Mouse (Mus musculus): ENCODE results near the gene Grin2a.
A peak's percentile ranks its signal among the peaks of the same experiment; 100 is the strongest.

The Grin2a gene

GRCm38 (mm10) chr16:9972705-9973104, 22.7 kb downstream of the Grin2a start:
- no peak for DNase-seq (ENCODE audit: low read depth, low spot score)

GRCm38 (mm10) chr16:9964469-9964868, 30.9 kb downstream of the Grin2a start:
- no peak for DNase-seq (ENCODE audit: low read depth, low spot score)

GRCm38 (mm10) chr16:9962482-9962881, 32.9 kb downstream of the Grin2a start:
- no peak for DNase-seq (ENCODE audit: low read depth, low spot score)

GRCm38 (mm10) chr16:9959340-9959739, 36.0 kb downstream of the Grin2a start:
- no peak for DNase-seq (ENCODE audit: low read depth, low spot score)

DNA sequence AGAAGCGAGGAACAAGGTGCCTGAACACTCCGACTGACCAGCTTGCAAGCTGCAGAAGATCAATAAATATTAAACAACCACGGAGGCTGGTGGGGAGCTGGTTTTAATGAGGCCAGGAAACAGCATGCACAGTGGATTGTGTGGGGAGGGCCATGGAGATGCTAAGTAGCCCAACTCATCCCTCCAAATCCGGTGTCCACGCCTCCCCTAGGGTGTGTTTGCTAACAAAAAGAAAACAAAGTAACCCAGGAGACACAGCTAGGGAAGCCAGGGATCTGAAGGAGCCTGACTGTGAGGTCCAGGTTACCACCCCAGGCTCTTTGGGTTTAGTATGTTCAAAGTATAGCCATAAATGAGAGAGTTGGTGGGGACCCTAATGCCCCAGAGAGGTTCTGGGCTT, 41.1 kb downstream of the Grin2a start:
- DNase-seq (ENCODE audit: low read depth, low spot score): peak; percentile 80

DNA sequence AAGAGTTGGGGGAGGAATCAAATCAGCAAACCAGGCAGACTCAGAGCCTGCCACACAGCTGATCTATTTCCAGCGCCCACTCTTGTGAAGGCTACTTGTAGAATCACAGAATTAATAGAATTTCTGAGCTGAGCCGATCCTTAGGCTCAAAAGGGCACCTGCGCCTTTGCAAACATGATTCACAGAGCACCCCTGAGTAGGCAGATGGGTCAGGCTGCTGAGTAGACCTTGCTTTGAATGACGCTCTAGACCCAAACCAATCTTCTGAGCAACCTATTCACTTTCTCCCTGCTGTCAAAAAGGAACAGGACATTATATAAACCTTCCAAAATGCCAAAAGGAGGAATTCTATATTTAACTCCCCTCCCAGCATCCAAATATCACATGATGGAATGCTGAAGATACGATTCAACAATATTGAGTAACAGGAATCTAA, 41.9 kb downstream of the Grin2a start:
- no peak for DNase-seq (ENCODE audit: low read depth, low spot score)

- no peak for DNase-seq (ENCODE audit: low read depth, low spot score)
Measured at GRCm38 (mm10) chr16:9949250-9949649, 46.1 kb downstream of the Grin2a start.

DNA sequence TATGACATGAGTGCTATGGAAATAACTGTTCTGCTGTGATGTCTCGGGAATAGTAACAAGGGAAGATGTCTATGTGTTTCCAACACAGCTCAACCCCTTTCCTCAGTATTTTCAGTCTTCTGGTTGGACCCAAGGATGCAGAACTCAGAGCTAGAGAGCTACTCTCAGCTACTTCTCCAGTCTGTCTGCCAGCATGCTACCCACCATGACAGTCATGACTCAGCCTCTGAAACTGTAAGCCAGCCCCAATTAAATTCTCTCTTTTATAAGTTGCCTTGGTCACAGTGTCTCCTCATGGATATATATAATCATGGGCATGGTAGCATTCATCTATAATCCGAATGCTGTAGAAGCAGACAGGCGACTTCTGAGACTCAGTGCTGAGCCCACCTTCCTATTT, 47.9 kb downstream of the Grin2a start:
- DNase-seq (ENCODE audit: low read depth, low spot score): no peak

DNA sequence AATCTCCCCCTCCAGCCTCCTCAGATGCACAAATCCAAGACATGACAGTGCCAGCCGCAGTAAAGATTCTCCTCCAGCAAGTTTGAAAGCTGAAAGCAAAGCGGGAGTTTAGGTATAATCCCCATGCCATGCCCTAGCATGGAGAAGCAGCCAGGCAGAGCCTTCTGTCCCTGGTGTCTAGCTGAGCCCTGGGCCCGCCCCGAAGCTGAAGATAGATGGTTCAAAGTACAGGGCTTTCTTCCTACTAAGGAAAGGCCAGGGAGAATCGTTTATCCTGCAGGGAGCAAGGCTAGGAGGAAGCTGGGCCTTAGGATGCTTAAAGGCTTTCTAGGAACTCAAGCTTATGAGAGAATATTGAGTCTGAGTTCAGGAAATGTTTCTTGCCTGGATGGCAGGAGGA, 50.5 kb downstream of the Grin2a start:
- no peak for DNase-seq (ENCODE audit: low read depth, low spot score)

GRCm38 (mm10) chr16:9941306-9941930, 53.9 kb downstream of the Grin2a start:
- DNase-seq (ENCODE audit: low read depth, low spot score): no peak

- DNase-seq (ENCODE audit: low read depth, low spot score): no peak
Measured at GRCm38 (mm10) chr16:9940716-9941115, 54.6 kb downstream of the Grin2a start.

- no peak for DNase-seq (ENCODE audit: low read depth, low spot score)
Measured at GRCm38 (mm10) chr16:9910672-9911071, 84.7 kb downstream of the Grin2a start.

DNA sequence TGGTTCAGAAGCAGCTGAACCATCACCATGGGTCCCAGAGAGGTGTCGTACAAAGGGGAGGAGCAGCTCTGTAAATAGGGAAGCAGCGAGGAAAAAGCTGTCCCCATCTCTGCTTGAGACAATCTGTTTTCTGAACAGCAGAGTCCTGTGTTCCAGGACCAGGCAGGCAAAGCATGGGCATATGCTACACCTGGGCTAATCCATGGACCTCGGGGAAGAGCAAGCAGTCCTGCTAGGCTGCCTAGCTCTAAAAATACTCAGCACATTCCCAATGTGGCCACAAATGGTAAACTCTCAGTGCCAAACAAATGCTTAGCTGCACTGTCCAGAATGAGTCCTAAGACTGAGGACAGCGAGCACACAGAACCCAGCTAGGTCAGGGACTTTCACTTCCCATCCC, 86.1 kb downstream of the Grin2a start:
- no peak for DNase-seq (ENCODE audit: low read depth, low spot score)

- DNase-seq (ENCODE audit: low read depth, low spot score): no peak
Measured at GRCm38 (mm10) chr16:9904443-9904842, 90.9 kb downstream of the Grin2a start.

GRCm38 (mm10) chr16:9902680-9903463, 92.5 kb downstream of the Grin2a start:
- DNase-seq (ENCODE audit: low read depth, low spot score): no peak

DNA sequence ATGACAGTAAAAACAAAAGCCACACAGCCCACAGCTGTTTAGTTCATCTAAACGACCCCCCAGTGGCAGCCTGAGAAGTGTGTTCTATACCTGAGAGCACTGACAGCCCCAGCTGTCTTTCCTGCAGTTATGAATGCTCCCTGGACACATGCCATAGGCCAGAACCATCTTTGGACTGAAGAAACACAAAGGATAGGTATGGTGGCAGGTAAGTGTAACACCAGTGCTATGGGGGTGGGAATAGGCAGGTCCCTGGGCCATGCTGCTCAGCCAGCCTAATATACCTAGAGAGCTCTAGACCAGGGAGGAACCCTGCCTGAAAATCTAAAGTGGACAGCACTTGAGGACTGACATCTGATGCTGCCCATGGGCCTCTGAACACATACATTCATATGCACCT, 93.9 kb downstream of the Grin2a start:
- no peak for DNase-seq (ENCODE audit: low read depth, low spot score)

DNA sequence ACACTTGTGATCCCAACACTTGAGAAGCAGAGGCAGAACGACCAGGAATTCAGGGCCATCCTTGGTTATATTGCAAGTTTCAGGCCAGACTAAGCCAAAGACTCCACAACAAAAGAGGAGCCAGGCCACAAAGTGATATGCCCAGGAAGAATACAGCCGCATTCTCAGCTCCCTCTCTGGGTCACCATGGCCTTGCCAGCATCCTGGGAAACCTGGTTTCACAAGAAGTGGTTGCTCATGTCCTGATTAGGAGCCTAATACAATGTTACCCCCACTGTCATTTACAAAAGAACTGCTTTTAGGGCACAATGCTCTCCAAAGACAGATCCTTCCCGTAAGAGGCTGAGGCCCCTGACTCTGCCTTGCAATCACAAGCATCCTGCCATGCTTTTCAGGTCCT, 94.4 kb downstream of the Grin2a start:
- no peak for DNase-seq (ENCODE audit: low read depth, low spot score)

GRCm38 (mm10) chr16:9900196-9900595, 95.2 kb downstream of the Grin2a start:
- DNase-seq (ENCODE audit: low read depth, low spot score): no peak

GRCm38 (mm10) chr16:9899176-9899575, 96.2 kb downstream of the Grin2a start:
- DNase-seq (ENCODE audit: low read depth, low spot score): no peak

DNA sequence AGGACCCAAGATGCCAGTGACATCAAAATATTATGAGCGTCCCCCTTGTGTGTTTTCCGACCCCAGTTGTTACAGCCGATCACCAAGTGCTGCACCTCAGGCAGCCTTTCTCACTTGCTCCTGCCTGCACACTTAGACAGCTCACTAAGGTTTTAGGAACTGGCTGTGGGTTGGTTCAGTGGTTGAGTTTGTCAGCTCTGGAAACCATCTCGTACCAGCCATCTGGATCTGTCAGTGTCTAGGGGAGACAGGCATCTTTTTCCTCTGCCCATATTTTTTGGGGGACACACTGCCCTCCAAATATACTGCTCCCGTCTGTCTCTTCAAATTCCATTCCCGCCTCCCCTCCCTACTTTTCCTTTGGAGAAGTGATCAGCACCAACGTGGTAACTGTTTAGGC, 99.8 kb downstream of the Grin2a start:
- DNase-seq (ENCODE audit: low read depth, low spot score): no peak

GRCm38 (mm10) chr16:9886155-9886554, 109.2 kb downstream of the Grin2a start:
- no peak for DNase-seq (ENCODE audit: low read depth, low spot score)

DNA sequence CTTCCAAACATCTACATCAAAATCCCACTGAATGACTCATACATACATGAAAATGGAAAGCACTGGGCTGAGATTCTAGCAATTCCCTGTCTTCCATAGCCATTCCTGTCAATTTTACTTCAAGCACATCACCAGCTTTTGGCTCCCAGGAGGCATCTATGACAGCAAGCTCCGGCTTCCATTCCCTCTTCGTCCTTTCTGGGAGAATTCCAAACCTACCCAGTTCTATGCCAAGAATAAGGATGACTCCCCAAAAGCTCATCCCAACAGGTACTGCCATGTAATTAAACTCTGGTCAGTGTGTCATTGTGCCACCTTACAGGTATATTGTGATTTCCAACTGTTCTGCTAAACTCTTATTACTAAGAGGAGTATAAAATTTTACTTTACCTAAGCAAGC, 111.2 kb downstream of the Grin2a start:
- no peak for DNase-seq (ENCODE audit: low read depth, low spot score)

DNA sequence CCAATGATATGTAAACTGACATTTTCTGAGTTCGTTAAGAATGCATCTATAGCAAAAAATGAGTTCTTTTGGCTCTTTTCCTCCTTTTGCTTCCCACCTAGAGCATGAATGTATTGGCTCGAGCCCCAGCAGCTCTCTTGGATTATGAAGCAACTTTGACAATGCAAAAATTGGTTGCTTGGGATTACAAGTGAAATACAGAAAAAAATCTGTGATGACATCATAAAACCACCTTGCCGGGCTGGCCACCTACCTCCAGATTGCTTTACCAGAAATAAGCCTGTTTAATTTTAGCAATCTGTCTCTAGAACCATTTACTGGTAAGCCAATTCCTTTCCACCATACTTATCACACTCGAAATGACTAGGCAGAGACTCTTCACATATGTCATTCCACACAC, 112.9 kb downstream of the Grin2a start:
- DNase-seq (ENCODE audit: low read depth, low spot score): no peak

All from R1 (cell line).